Mouse (Mus musculus) lung, embryonic 15.5 days (tissue): ENCODE measurements at regions not wholly inside any gene's neighbourhood (a gene's known extent, or its start where the extent isn't known, plus 50 kb on each side); places are given as distances from the start of the nearest gene placed in this dataset.
"Not testable (repeated sequence)": the region's sequence is repeated elsewhere in the genome, so short reads cannot be mapped to it uniquely, and the experiment has no call there.

Source experiments
- ATAC-seq: fragments of 200-750 bp; cut with Nextera tagmentation; 2 replicates; pipeline ENCODE4 v1.8.0; 2017; ENCODE audit warnings: moderate number of reproducible peaks, borderline replicate concordance; ENCODE audit not compliant: low FRiP score, low TSS enrichment; ENCODE audit errors: extremely low read depth
- H3K27ac ChIP-seq: fragments of 300-500 bp; sonication (generic); 2 replicates; pipeline ENCODE4 v1.5.1; 2015; ENCODE audit warnings: moderate library complexity, mild to moderate bottlenecking, inconsistent platforms
- H3K27me3 ChIP-seq: fragments of 300-500 bp; sonication (generic); 2 replicates; pipeline ENCODE4 v1.6.1; 2015; ENCODE audit warnings: inconsistent platforms
- H3K36me3 ChIP-seq: fragments of 300-500 bp; sonication (generic); 2 replicates; pipeline ENCODE4 v1.6.1; 2015; ENCODE audit warnings: inconsistent platforms
- H3K4me1 ChIP-seq: fragments of 300-500 bp; sonication (generic); 2 replicates; pipeline ENCODE4 v1.6.1; 2015; ENCODE audit warnings: inconsistent platforms
- H3K4me2 ChIP-seq: fragments of 300-500 bp; sonication (generic); 2 replicates; pipeline ENCODE4 v1.6.1; 2015; ENCODE audit warnings: inconsistent platforms, mild to moderate bottlenecking, moderate library complexity
- H3K4me3 ChIP-seq: fragments of 300-500 bp; sonication (generic); 2 replicates; pipeline ENCODE4 v1.5.1; 2015; ENCODE audit warnings: mild to moderate bottlenecking, inconsistent platforms
- H3K9ac ChIP-seq: fragments of 300-500 bp; sonication (generic); 2 replicates; pipeline ENCODE4 v1.6.1; 2015; ENCODE audit warnings: inconsistent platforms
- H3K9me3 ChIP-seq: fragments of 300-500 bp; sonication (generic); 2 replicates; pipeline ENCODE4 v1.6.1; 2016; ENCODE audit warnings: inconsistent platforms
- WGBS: fragments of 180-500 bp; shearing (Covaris S2); methylation state at CpG from one replicate; pipeline ENCODE4 v1.1.7; 2015; 5-methylcytosine and 5-hydroxymethylcytosine counted together

GRCm38 (mm10) chr5:129361527-129361926 is 139.5 kb upstream of the Sfswap start:
- H3K4me1 ChIP-seq = no peaks in the 10 kb centered on the region
- no peak overlapping the region for H3K4me2 ChIP-seq

DNA sequence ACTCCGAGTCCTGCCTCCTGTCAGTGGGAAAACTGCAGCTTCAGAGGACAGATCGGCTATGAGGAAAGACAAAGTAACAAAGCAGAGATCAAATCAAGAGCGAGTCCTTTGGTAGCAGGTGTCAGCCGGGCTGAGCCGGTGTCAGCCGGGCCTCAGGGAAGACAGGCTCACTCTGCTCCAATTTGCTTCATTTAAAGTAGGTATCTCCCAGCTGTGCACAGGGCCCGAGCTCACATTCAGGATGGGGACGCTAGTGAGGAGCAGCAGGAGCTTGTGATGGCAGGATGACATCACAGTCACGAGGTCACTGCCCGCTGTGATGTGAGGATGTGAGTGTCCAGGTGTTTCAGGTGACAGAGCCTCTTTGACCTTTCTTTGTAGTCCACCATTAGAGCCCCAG is 137.8 kb upstream of the Sfswap start:
- H3K4me2 ChIP-seq = no peak overlapping the region
- WGBS = 77% methylated on average over 10 of the region's 10 CpGs
- H3K4me1 ChIP-seq = no peaks in the 10 kb centered on the region
- no peak for ATAC-seq
- no peaks in the 10 kb centered on the region for H3K36me3 ChIP-seq
- H3K4me3 ChIP-seq = no peak overlapping the region
- no peaks in the 10 kb centered on the region for H3K9me3 ChIP-seq
- no peaks in the 10 kb centered on the region for H3K27me3 ChIP-seq
- H3K27ac ChIP-seq = no peak overlapping the region
- no peak overlapping the region for H3K9ac ChIP-seq

More at GRCm38 (mm10) chr5:129361527-129361926, 139.5 kb upstream of the Sfswap start:
- H3K27me3 ChIP-seq = no peaks in the 10 kb centered on the region
- no peak overlapping the region for H3K27ac ChIP-seq
- H3K9me3 ChIP-seq = no peaks in the 10 kb centered on the region
- 63% methylated on average over 2 of the region's 2 CpGs for WGBS
- H3K9ac ChIP-seq = no peak overlapping the region
- ATAC-seq = no peak
- no peak overlapping the region for H3K4me3 ChIP-seq
- H3K36me3 ChIP-seq = no peaks in the 10 kb centered on the region

DNA sequence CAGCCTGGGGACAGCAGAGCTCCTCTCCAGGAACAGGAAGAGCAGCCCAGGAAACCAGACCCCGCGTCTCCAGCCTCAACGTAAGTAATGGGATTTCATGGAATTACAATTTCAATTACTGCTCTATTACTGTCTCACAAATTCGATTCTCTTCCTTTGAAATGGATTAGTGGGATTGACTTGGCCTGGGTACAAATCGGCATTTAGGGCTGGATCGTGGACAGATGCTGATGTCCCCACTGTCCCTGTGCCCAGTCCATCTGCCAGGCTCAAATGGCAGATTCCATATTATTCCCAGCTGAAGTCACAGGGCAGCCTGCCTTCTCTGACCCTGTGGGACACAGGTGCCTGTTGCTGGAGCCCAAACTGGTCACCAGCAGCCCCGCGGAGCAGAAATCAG is 136.0 kb upstream of the Sfswap start:
- 75% methylated on average over 8 of the region's 8 CpGs for WGBS
- Histone ChIP-seq H3K27me3 (no peaks in the 10 kb centered on the region), H3K9ac (no peak overlapping the region), H3K36me3 (no peaks in the 10 kb centered on the region), H3K4me1 (no peaks in the 10 kb centered on the region), H3K27ac (no peak overlapping the region), H3K4me2 (no peak overlapping the region), H3K4me3 (no peak overlapping the region), H3K9me3 (no peaks in the 10 kb centered on the region)
- no peak for ATAC-seq

DNA sequence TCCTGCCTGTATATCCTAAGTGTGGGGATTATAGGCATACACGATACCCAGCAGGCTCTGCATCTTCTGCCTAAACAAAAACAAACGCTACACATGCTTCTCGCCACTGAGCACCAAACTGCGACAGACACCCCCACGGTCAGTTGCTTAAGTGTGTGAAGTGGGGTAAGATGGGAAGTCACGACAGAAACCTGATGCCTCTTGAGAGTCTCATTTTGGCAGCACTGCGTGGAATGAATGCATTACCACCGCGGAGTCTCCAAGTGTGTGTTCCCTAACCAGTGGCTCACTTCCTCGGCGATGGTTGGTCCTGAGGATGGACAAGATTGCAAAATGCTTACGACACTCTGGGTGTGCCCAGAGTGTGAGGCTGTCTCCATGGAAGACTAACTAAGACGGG is 133.8 kb upstream of the Sfswap start:
- no peak overlapping the region for H3K27ac ChIP-seq
- no peaks in the 10 kb centered on the region for H3K27me3 ChIP-seq
- ATAC-seq = no peak
- H3K9ac ChIP-seq = no peak overlapping the region
- no peaks in the 10 kb centered on the region for H3K4me1 ChIP-seq
- WGBS = 66% methylated on average over 13 of the region's 13 CpGs
- no peaks in the 10 kb centered on the region for H3K9me3 ChIP-seq
- no peak overlapping the region for H3K4me3 ChIP-seq
- H3K36me3 ChIP-seq = no peaks in the 10 kb centered on the region
- H3K4me2 ChIP-seq = no peak overlapping the region

- Histone ChIP-seq H3K27ac (no peak overlapping the region), H3K27me3 (no peaks in the 10 kb centered on the region), H3K36me3 (no peaks in the 10 kb centered on the region), H3K4me3 (no peak overlapping the region), H3K4me1 (no peaks in the 10 kb centered on the region), H3K4me2 (no peak overlapping the region), H3K9me3 (no peaks in the 10 kb centered on the region), H3K9ac (no peak overlapping the region)
- WGBS = 88% methylated on average over 7 of the region's 7 CpGs
- ATAC-seq = no peak
Measured at GRCm38 (mm10) chr5:129380861-129381260, 120.2 kb upstream of the Sfswap start.

- Histone ChIP-seq H3K36me3 (no peaks in the 10 kb centered on the region), H3K9me3 (no peaks in the 10 kb centered on the region), H3K27me3 (peaks cover 3% of the 10 kb centered on the region; the same call in 1 of the 2 replicates), H3K4me3 (no peak overlapping the region), H3K4me1 (no peaks in the 10 kb centered on the region), H3K4me2 (no peak overlapping the region), H3K27ac (no peak overlapping the region), H3K9ac (no peak overlapping the region)
- 87% methylated on average over 8 of the region's 8 CpGs for WGBS
- ATAC-seq = no peak
Measured at GRCm38 (mm10) chr5:129384976-129385375, 116.0 kb upstream of the Sfswap start.

DNA sequence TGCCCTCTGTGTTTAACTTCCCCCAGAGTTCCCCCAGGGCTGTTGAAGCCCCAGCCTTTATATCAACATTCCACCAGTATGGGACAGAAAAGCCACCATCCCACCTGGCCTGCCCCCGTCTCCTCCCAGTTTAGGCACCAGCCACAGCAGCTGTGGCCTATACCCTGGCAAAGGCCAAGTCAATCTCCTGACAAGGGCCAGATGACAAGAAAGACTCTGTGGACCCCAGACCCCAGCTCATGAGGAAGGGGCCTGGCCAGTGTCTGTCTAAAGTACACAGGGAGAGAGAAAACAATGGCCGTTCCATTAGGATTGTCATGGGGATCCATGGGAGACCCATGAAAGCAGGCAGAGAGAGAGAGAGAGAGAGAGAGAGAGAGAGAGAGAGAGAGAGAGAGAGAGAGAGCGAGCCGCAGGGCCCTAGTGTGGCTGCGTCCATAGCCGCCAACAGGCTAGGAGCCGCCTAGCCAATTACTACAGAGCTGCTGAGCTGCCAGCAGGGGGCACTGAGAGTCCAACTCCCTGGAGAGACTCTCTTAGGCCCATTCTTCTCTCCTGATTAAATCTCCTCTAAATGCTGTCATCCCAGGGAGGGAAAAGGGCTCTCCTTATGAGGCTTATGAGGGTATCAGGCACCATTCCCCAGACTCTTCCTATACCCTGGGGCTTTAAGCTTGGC is 114.9 kb upstream of the Sfswap start:
- not testable (repeated sequence) for H3K36me3 ChIP-seq, H3K4me3 ChIP-seq, H3K4me1 ChIP-seq, H3K4me2 ChIP-seq, H3K9ac ChIP-seq, H3K27ac ChIP-seq, H3K27me3 ChIP-seq, H3K9me3 ChIP-seq
- peak; percentile 91; the same call in 1 of the 2 replicates for ATAC-seq
- WGBS = 62% methylated on average over 2 of the region's 7 CpGs

GRCm38 (mm10) chr5:129386671-129387070 is 114.3 kb upstream of the Sfswap start:
- H3K4me1 ChIP-seq, H3K9ac ChIP-seq, H3K27ac ChIP-seq, H3K36me3 ChIP-seq, H3K9me3 ChIP-seq, H3K27me3 ChIP-seq, H3K4me2 ChIP-seq, H3K4me3 ChIP-seq: not testable (repeated sequence)
- no CpG with 5 or more reads among the region's 8 CpGs for WGBS
- ATAC-seq = peak; percentile 87

DNA sequence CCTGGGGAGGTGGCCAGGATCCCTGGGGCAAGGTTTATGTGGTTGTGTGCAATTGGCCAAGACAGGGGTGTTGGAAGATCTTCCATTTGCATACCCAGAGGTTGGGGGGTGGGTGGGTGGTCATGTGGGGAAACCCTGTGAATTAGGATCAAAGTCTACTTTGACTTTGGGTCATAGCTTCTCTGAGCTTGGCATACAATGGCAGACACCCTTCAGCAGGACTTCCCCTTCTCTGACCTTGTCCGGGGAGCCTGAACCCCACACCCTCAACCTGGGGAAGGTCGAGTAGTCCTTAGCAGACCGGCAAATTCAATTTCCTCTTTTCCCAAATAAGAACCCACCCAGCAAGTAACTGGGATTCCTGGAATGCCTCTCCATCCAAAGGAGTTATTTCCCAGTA is 113.7 kb upstream of the Sfswap start:
- no peaks in the 10 kb centered on the region for H3K4me1 ChIP-seq
- H3K27me3 ChIP-seq = peaks cover 3% of the 10 kb centered on the region; the same call in 1 of the 2 replicates
- ATAC-seq = no peak
- WGBS = 47% methylated on average over 3 of the region's 3 CpGs
- H3K36me3 ChIP-seq = no peaks in the 10 kb centered on the region
- H3K4me3 ChIP-seq = no peak overlapping the region
- no peak overlapping the region for H3K27ac ChIP-seq
- no peaks in the 10 kb centered on the region for H3K9me3 ChIP-seq
- no peak overlapping the region for H3K4me2 ChIP-seq
- no peak overlapping the region for H3K9ac ChIP-seq

DNA sequence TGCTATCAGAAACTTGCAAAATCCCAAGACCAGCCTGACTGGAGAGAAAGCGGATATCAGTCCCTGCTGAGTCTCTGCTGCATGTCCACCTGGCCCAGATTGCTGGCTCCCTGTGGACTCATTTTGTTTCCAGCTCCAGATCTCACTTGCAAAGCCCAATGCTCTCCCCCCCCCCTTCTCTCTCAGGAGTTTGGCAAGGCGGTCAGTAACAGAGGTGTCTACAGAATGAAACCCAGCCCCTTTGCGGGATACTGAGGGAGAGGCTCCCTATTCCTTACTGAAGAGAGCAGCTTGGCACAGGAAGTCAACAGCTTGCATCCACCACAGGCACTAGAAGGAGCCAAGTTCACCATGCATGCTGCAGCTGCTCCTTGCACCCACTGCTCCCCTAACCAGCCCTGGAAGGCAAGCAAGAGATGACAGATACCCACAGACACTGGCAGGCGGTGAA is 110.1 kb upstream of the Sfswap start:
- Histone ChIP-seq H3K27ac (no peak overlapping the region), H3K9ac (no peak overlapping the region), H3K36me3 (no peaks in the 10 kb centered on the region), H3K4me3 (no peak overlapping the region), H3K4me2 (no peak overlapping the region), H3K4me1 (no peaks in the 10 kb centered on the region), H3K27me3 (peaks cover 3% of the 10 kb centered on the region; the same call in 1 of the 2 replicates), H3K9me3 (no peaks in the 10 kb centered on the region)
- 41% methylated on average over 4 of the region's 4 CpGs for WGBS
- ATAC-seq = no peak

DNA sequence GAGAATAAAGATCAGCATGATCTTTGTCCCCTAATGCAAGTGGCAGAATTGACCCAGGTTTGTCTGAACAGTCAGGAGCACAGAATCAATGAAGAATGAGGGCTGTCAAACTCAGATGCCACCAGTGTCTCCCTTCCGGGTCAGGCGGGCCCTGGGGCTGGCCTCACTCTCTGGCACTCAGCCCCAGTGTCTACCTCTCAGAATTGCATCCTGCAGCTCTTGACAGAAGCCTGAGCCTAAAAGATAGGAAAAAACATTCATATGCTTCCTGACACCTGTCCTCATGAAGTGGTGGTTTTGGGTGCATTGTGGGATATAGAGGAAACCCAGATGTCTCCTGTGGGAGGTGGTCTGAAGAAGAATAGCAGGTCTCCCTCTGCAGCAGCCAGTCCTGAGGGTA is 107.9 kb upstream of the Sfswap start:
- WGBS = 82% methylated on average over 2 of the region's 2 CpGs
- no peaks in the 10 kb centered on the region for H3K4me1 ChIP-seq
- H3K4me3 ChIP-seq = no peak overlapping the region
- no peak overlapping the region for H3K27ac ChIP-seq
- H3K9ac ChIP-seq = no peak overlapping the region
- no peaks in the 10 kb centered on the region for H3K9me3 ChIP-seq
- no peak for ATAC-seq
- H3K27me3 ChIP-seq = peaks cover 3% of the 10 kb centered on the region; the same call in 1 of the 2 replicates
- no peaks in the 10 kb centered on the region for H3K36me3 ChIP-seq
- no peak overlapping the region for H3K4me2 ChIP-seq

DNA sequence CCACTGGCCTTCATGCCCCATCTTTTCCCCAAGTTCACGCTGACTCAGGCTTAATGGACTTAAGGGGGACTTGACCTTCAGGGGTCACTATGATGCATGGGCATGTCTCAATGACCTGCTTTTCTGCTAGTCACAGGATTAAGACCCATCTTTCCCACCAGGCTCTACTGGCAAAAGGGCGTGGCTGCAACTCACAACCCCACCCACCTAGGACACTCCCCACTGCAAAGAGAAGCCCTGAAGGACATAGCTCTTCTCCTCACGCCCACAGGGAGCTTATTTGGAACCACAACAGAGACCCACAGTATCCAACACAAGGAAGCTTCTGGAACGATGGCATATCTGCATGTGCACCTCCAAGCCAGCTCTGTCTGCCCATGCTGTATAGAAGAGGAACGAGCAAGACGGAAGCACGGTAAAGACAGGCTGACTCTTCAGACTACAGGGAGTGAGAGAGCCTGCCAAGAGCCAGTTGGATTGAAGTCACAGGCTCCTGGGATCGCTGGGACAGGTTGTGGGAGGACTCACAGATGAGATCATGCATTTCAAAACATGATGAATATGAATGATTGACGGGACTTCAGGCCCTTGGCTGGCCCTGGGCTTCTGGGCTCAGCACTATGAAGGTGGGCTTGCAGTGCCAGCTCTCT is 107.3 kb upstream of the Sfswap start:
- H3K27me3 ChIP-seq = 0 out of 2 replicates have a peak, but pooled peaks cover under 1% of the 10 kb centered on the region
- no peak overlapping the region for H3K9ac ChIP-seq
- ATAC-seq = no peak
- H3K9me3 ChIP-seq = no peaks in the 10 kb centered on the region
- H3K4me1 ChIP-seq = no peaks in the 10 kb centered on the region
- no peak overlapping the region for H3K27ac ChIP-seq
- 65% methylated on average over 9 of the region's 9 CpGs for WGBS
- H3K4me2 ChIP-seq = no peak overlapping the region
- no peak overlapping the region for H3K4me3 ChIP-seq
- no peaks in the 10 kb centered on the region for H3K36me3 ChIP-seq
